Mouse (Mus musculus) cerebellum, adult 2 months (tissue): ENCODE results near the gene Snapc5. TPM values are rescaled to one million over a fixed set of nuclear protein-coding genes. Genes with fewer than 3 reads are reported as not detected.
"Not testable (repeated sequence)": the region's sequence is repeated elsewhere in the genome, so short reads cannot be mapped to it uniquely, and the experiment has no call there.

Experiments used
- DNase-seq, 2 experiments: peaks; one replicate each; pipeline ENCODE4 v3.0.0; 2021
- H3K27ac ChIP-seq: fragments of 200-500 bp; 2 replicates; pipeline ENCODE4 v1.5.1; 2012; ENCODE audit warnings: low read length, control low read depth, inconsistent platforms; ENCODE audit not compliant: insufficient read depth
- H3K27me3 ChIP-seq: fragments of 200-500 bp; 2 replicates; pipeline ENCODE4 v1.6.1; 2012; ENCODE audit warnings: inconsistent platforms, mild to moderate bottlenecking, low read length, moderate library complexity; ENCODE audit not compliant: control insufficient read depth, insufficient read depth
- H3K4me1 ChIP-seq: fragments of 200-500 bp; 2 replicates; pipeline ENCODE4 v1.6.1; 2011; ENCODE audit warnings: low read length; ENCODE audit not compliant: control insufficient read depth, insufficient read depth
- H3K4me3 ChIP-seq: fragments of 200-500 bp; replicated peaks from 2 replicates; pipeline ENCODE3; 2011; ENCODE audit warnings: mild to moderate bottlenecking, low read depth, low read length, control low read depth; ENCODE audit not compliant: insufficient read depth
- CTCF ChIP-seq: fragments of 200-500 bp; IDR thresholded peaks from 2 replicates; pipeline ENCODE4 v1.5.1; 2011; ENCODE audit warnings: low read depth, mild to moderate bottlenecking, control low read depth, low read length, moderate library complexity, borderline replicate concordance; ENCODE audit not compliant: insufficient read depth
- POLR2A ChIP-seq: fragments of 200-500 bp; IDR thresholded peaks from 2 replicates; pipeline ENCODE4 v1.6.1; 2011; ENCODE audit warnings: low read length, control low read depth, borderline replicate concordance; ENCODE audit not compliant: insufficient read depth
- WGBS: fragments of 180-500 bp; shearing (Covaris S2); methylation state at CpG from one replicate; pipeline ENCODE4 v1.1.7; 2018; 5-methylcytosine and 5-hydroxymethylcytosine counted together
- polyA plus RNA-seq: library from polyadenylated mRNA; depleted of rRNA; stranded (reverse); fragments of >200 nt; gene quantifications from 2 replicates; pipeline ENCODE4 v1.2.3, GENCODE M21; 2012; rRNA removed

Snapc5 gene
- polyA plus RNA-seq: 32.3 and 33.6 TPM in 2 replicates

DNA sequence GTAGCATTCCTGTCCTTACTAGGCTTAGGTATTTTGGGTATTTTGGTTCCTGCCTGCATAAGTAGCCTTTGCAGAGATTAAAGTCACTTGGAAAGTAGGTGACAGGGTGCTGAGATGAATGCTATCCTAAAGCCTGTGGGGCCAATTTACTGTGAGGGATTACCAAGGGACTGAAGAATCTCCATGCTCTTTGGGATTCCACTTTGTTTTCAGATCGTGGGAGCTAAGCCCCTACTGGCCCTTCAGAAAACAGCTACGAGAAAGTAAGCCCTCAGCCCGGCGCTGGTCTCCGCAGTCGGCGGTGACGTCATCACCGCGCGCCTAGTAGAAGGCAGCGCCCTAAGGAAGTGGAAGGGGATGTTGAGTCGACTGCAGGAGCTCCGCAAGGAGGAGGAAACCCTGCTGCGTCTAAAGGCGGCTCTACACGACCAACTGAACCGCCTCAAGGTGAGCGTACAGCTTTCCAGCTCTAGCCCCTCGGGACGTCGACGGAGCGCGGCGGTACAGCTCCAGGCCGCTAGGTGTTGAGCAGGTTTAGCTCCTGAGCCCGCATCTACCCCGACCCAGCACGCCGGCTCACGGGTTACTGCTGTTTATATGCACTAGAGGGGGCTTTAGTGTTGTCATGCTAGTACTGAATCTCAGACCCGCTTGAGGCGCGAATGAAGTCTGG is at the start of gene Snapc5:
Gene Snapc5, plus strand, starts transcription at position 301 of the 673 bp plus-strand sequence.
- under 1% methylated on average over 35 of the region's 35 CpGs for WGBS
- H3K27me3 ChIP-seq: no peaks in the 10 kb centered on the region
- peak within 1 kb of the TSS; percentile 99 for H3K4me3 ChIP-seq
- TF ChIP-seq POLR2A (peak; percentile 87), CTCF (peak; percentile 38; the same call in 1 of the 2 replicates)
- peaks cover 8% of the 10 kb centered on the region; the same call in 1 of the 2 replicates for H3K4me1 ChIP-seq
- peak within 1 kb of the TSS; percentile 34 for H3K27ac ChIP-seq
- peak; percentile 88 to 89 for DNase-seq

DNA sequence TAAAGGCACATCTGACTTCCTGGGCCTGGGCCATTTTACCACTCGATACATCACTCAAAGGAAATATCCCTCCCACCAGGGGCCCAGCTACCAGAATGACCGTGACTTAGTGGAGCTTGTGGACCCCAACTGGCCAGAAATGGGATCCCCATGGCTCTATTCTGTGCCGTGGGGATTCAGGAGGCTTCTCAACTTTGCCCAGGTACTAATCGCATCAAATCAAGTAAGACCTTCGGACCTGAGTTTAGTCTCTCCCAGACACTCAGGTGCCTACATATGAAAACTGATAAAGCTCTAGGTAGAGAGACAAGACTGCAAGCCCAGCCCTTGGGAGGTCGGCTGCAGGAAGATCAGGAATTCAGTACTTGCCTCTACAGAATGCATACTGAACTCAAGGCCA is 47.5 kb upstream of the Snapc5 start:
- Histone ChIP-seq H3K27ac (no peak overlapping the region), H3K27me3 (no peaks in the 10 kb centered on the region), H3K4me1 (no peaks in the 10 kb centered on the region), H3K4me3 (no peak overlapping the region)
- WGBS: 70% methylated on average over 6 of the region's 6 CpGs
- TF ChIP-seq POLR2A (no peak), CTCF (no peak)
- DNase-seq: no peak

DNA sequence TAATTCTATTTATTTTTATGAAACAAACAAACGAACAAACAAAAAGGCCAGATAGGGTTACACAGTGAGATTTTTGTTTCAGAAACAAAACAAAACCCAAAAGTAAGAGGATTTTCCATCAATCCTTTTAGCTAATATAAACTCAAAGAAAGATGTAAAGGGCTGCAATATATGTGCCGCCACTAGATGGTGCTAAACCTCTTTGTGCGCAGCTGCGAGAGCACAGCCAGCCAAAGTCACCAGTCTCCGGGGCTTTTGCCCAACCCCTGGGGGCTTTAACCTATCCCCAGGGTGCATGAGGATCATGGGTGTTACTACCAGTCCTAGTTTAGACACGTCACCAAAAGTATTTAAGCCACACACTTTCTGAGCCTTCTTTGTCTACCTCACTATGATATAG is 40.2 kb upstream of the Snapc5 start:
- H3K27me3 ChIP-seq, H3K4me1 ChIP-seq, H3K27ac ChIP-seq, H3K4me3 ChIP-seq: not testable (repeated sequence)
- peak; percentile 51; the same call in 1 of the 2 replicates for TF ChIP-seq CTCF
- DNase-seq: peak; percentile 21 to 40
- 2% methylated on average over 6 of the region's 6 CpGs for WGBS

DNA sequence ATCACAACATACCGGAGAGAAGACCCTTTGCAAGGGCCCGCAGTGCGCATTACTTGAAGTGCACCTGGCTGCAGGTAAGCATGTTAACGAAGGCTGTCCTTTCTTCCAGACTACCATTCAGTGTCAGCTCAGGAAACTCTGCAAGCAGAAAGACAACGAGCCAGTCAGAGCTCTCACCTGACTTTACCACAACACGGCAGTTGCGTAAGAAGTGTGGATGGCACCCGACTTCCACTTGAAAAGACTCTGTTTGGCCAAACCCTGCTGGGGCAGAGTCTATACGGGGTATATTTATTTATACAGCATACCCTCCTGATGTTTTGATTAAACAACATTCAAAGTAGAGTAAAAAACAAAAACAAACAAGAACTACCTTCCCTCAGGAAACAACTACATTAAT is 39.2 kb upstream of the Snapc5 start:
- Histone ChIP-seq H3K27me3 (no peaks in the 10 kb centered on the region), H3K4me3 (no peak overlapping the region), H3K27ac (no peak overlapping the region), H3K4me1 (no peaks in the 10 kb centered on the region)
- no peak for DNase-seq
- WGBS: 93% methylated on average over 9 of the region's 9 CpGs
- no peak for TF ChIP-seq POLR2A
- TF ChIP-seq CTCF: no peak

DNA sequence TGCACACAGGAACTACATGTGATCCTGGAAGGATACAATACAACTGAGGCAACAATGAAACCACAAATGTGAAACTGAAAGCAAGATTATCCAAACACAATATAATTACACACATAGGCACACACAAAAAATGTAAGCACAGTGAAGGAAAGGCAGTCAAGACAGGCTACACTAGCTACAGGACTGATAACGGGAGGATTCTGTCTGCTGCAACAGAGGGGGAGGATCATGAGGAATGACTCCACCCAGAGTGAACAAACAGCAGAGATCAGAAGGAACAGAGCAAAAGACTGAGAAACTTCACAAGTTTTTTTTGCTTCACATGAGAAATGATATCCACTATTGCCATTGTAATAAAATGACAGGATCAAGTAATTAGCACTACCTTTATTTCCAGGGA is 22.4 kb upstream of the Snapc5 start:
- H3K4me3 ChIP-seq: no peak overlapping the region
- no peaks in the 10 kb centered on the region for H3K4me1 ChIP-seq
- H3K27me3 ChIP-seq: no peaks in the 10 kb centered on the region
- TF ChIP-seq POLR2A: no peak
- no peak for TF ChIP-seq CTCF
- WGBS: 89% methylated on average over 1 of the region's 1 CpGs
- DNase-seq: no peak
- no peak overlapping the region for H3K27ac ChIP-seq

DNA sequence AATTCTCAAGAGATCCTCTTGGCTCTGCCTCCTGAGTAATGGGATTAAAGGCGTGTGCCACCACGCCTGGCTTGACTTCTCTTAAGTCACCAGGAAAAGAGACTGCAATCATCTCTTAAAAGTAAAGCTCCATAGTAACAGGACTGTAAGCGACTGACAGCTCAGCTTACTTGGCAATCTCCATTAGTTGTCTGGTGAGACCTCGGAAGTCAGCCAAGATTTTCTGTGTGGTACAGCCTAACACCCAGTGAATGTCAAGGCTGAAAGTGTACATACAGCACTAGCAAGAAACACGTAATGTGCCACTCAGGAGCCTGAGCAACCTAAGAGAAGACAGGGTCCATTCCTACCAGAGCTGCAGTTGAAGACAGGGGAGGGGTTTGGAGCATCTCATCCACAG is 18.6 kb upstream of the Snapc5 start:
- Histone ChIP-seq H3K27ac (no peak overlapping the region), H3K4me1 (no peaks in the 10 kb centered on the region), H3K4me3 (no peak overlapping the region), H3K27me3 (no peaks in the 10 kb centered on the region)
- 63% methylated on average over 5 of the region's 5 CpGs for WGBS
- no peak for DNase-seq
- no peak for TF ChIP-seq POLR2A
- TF ChIP-seq CTCF: no peak

DNA sequence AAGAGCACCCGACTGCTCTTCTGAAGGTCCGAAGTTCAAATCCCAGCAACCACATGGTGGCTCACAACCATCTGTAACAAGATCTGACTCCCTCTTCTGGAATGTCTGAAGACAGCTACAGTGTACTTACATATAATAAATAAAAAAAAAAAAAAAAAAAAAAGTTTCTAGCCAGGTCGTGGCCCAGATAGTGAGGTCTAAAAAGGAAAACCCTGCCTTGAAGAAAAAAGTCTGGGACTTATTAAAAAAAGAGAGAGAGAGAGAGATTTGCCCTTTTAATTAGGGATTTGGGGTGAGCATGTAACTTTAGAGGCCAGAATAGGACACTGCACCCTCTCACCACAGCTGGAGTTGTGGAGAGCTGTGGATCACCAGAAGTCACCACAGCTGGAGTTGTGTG is 9.1 kb upstream of the Snapc5 start:
- DNase-seq, H3K27me3 ChIP-seq, H3K4me1 ChIP-seq, H3K4me3 ChIP-seq, H3K27ac ChIP-seq: not testable (repeated sequence)
- WGBS: 91% methylated on average over 3 of the region's 3 CpGs

DNA sequence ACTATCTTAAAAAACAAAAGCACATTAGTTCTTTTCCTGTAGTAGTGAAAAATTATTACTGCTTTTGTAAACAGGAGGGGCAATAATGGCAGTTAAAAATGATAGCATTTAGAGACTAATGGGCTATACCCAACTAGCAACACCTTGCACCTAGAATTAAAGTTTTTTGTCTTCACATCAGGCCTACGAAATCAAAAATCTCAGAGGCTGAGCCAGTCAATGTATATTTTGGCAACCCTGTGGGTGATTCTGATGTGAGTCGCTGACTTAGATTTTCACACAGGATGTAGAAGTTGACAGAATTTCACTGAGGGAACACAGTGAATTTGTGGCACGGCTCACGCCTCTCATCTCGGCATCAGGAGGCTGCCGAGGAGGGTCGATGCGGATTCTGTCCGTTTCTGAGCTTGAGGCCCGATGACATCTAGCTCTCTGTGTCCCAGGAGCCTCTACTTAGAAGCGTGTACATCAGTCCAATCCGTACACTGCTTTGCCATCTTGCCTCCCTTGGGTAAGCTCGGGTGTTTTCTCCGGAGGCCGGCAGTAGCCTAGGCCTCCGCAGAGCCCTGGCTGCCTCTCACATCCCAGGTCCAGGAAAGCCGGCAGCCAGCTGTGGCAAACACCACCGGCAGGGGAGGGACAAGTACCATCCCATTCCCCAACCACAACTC is 6.8 kb upstream of the Snapc5 start:
- DNase-seq: no peak
- Histone ChIP-seq H3K27me3 (no peaks in the 10 kb centered on the region), H3K4me1 (peaks cover 4% of the 10 kb centered on the region; the same call in 1 of the 2 replicates), H3K27ac (no peak overlapping the region), H3K4me3 (peak overlapping the region; percentile 100)
- WGBS: 2% methylated on average over 18 of the region's 18 CpGs
- TF ChIP-seq CTCF (no peak), POLR2A (no peak)
